Mouse (Mus musculus): ENCODE measurements around the gene A930009A15Rik. TPM values are rescaled to one million over a fixed set of nuclear protein-coding genes. Genes with fewer than 3 reads are reported as not detected.

The A930009A15Rik gene
- total RNA-seq, 2 experiments from 2014 or later: not detected

Other genes with a start within 250 kb of the A930009A15Rik start
- gene Tmem19, start 207.5 kb upstream of the A930009A15Rik start, total RNA-seq (2021): 10 to 100 TPM; 34.1 to 42.3 TPM
- 10 to 100 TPM in 1 of 2 experiments, 1 to 10 TPM in 1; 9.7 to 10.6 TPM for gene Thap2, start 185.5 kb upstream of the A930009A15Rik start, total RNA-seq (2021)
- 10 to 100 TPM; 52.5 to 58.3 TPM for gene Zfc3h1, start 185.0 kb upstream of the A930009A15Rik start, total RNA-seq (2021)
- gene Lgr5, start 17.8 kb downstream of the A930009A15Rik start, total RNA-seq (2021): 10 to 100 TPM; 33.8 to 33.9 TPM
- 1 to 10 TPM; 2.2 to 6.3 TPM for gene Tspan8, start 246.8 kb downstream of the A930009A15Rik start, total RNA-seq (2021)